Mouse (Mus musculus): ENCODE measurements around the gene Hdac5. TPM values are rescaled to one million over a fixed set of nuclear protein-coding genes. Genes with fewer than 3 reads are reported as not detected.
A peak's percentile ranks its signal among the peaks of the same experiment; 100 is the strongest.

Hdac5 gene
- polyA plus RNA-seq, 1 experiment from 2014 or later = 104 TPM

DNA sequence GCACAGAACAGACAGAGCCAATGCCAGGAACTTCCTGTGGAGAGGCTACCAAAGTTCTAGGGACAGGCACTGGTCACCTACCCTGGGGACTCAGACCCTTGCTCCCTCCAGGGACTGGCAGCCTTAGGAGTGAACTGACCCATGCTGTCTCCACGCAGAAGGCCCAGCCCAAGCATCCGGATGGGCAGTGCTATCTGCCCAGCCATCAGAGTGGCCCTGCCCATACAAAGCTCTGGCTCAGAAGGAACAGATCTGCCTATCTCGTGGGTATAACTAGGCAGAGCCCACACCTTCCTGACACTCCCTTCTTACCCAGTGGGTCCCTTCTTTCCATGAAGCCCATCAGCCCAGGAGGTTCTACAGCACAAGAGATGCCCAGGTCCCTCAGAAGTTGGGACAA, 19.8 kb downstream of the Hdac5 start:
- Histone ChIP-seq H3K4me1 (peaks cover 52% of the 10 kb centered on the region), H3K9me3 (no peaks in the 10 kb centered on the region), H3K4me2 (replicated peaks) (no peak overlapping the region), H3K27me3 (replicated peaks) (no peaks in the 10 kb centered on the region; the same call in 1 of the 2 replicates), H3K4me3 (no peak overlapping the region), H3K27ac (no peak overlapping the region), H3K9ac (no peak overlapping the region), H3K36me3 (peaks cover 25% of the 10 kb centered on the region)
- WGBS = 74% methylated on average over 3 of the region's 3 CpGs
- ATAC-seq (ENCODE audit: low FRiP score, low read depth) = no peak

DNA sequence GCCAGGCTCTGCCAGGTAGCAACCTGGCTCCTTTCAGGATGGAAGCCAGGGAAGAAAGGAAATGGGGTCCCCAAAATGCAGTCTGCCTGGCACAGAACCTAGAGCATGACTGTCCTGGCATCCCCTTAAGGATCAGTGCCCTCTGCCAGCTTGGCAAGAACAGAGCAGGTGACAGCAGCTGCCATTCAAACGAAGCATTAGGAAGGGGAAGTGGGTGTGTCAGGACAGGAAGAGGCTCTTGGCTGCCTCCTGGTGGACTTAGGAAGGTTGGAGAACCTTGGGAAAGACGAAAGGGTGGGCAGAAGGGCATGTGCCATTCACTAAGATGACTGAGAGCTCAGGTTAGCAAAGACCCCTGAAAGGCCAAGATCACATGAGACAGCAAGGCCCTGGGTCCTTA, 20.2 kb downstream of the Hdac5 start:
- no peak overlapping the region for H3K4me3 ChIP-seq
- no peak overlapping the region for H3K27ac ChIP-seq
- peaks cover 29% of the 10 kb centered on the region for H3K36me3 ChIP-seq
- no peak for ATAC-seq (ENCODE audit: low FRiP score, low read depth)
- no peaks in the 10 kb centered on the region for H3K9me3 ChIP-seq
- H3K27me3 ChIP-seq (replicated peaks) = no peaks in the 10 kb centered on the region; the same call in 1 of the 2 replicates
- 24% methylated on average over 2 of the region's 2 CpGs for WGBS
- H3K4me1 ChIP-seq = peaks cover 48% of the 10 kb centered on the region
- H3K4me2 ChIP-seq (replicated peaks) = no peak overlapping the region
- H3K9ac ChIP-seq = no peak overlapping the region

DNA sequence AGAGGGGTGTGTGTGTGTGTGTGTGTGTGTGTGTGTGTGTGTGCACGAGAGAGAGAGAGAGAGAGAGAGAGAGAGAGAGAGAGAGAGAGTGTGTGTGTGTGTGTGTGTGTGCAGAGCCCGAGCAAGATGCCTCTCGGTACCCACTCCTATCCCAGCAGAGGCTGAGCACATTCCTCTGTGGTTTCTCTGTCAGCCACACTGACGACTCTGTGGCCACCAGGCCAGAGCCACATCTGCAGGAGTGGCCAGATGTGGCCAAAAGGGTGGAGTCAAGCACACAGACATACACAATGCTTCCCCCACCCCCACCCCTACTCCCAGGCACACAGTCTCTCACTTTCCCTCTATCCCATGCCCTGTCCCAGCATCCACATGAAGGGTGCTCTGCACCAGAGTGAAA, 21.1 kb downstream of the Hdac5 start:
- Histone ChIP-seq H3K36me3 (peaks cover 38% of the 10 kb centered on the region), H3K4me1 (peaks cover 39% of the 10 kb centered on the region), H3K27me3 (replicated peaks) (no peaks in the 10 kb centered on the region; the same call in 1 of the 2 replicates), H3K9me3 (no peaks in the 10 kb centered on the region), H3K4me3 (no peak overlapping the region), H3K27ac (no peak overlapping the region), H3K9ac (no peak overlapping the region), H3K4me2 (replicated peaks) (no peak overlapping the region)
- 55% methylated on average over 4 of the region's 4 CpGs for WGBS
- ATAC-seq (ENCODE audit: low FRiP score, low read depth) = no peak

DNA sequence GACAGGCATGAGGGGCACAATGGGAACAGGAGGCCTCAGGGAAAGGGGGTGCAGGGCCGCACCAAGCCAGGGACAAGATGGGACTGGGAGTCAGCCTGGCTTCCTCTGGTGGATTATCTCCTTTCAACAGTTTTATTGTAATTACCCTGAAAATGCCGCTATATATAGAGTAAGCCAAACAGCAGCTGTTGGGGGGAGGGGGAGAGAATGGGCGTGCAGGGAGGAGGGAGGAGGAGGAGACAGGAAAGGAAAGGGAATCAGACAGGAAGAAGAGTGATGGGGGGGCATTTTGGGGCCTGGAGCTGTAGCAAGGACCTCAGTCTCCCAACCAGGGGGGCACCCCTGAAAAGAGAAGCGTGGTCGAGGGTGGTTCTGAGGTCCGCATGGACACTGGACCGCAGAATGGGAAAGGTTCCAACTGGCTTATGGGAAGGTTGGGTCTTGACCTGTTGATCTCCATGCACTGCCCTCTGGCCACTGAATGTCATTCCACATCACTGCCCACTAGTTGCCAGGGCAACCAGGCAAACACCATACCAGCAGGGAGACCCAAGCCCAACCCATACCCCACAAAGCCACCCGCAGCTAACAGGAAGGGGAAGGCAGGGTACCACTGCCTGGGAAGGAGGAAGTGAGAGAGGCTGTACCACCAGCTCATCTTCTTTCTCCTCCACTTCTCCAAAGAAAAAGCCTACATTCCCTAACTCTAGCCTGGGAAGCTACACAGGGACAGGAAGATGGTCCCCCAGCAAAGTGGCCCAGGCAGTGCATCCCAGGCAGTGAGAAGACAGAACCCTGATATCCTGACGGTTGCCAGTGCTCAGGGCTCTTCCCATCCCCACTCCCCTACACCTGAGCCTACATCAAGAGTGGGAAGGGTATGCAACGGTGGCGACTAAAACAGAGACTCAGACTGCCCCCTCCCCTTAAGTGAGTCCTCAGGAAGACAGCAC, 21.9 kb downstream of the Hdac5 start:
- H3K27me3 ChIP-seq (replicated peaks) = no peaks in the 10 kb centered on the region; the same call in 1 of the 2 replicates
- H3K27ac ChIP-seq = no peak overlapping the region
- peaks cover 44% of the 10 kb centered on the region for H3K36me3 ChIP-seq
- ATAC-seq (ENCODE audit: low FRiP score, low read depth) = no peak
- peaks cover 39% of the 10 kb centered on the region for H3K4me1 ChIP-seq
- H3K9me3 ChIP-seq = no peaks in the 10 kb centered on the region
- H3K9ac ChIP-seq = no peak overlapping the region
- H3K4me3 ChIP-seq = no peak overlapping the region
- WGBS = 28% methylated on average over 11 of the region's 11 CpGs
- 0 out of 2 replicates have a peak overlapping the region, but pooled peaks have one; percentile 20 for H3K4me2 ChIP-seq (replicated peaks)

DNA sequence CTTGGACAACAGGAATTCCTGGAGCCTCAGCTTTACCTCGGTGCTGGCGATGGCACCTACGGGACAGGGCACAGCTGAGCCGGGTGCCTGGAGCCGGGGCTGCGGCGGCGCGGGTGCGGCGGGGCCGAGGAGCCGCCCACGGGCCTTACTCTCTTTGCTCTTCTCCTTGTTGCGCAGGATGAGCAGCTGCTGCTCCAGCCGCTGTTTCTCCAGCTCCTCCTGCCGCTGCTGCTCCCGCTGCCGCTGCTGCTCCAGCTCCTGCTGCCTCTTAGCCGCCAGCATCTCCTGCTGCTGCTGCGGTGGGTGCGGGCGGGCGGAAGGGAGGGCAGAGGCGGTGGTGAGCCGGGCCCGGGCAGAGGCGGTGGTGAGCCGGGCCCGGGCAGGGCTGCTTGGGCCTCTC, 23.5 kb downstream of the Hdac5 start:
- no peak overlapping the region for H3K4me3 ChIP-seq
- ATAC-seq (ENCODE audit: low FRiP score, low read depth) = no peak
- peaks cover 32% of the 10 kb centered on the region for H3K4me1 ChIP-seq
- H3K4me2 ChIP-seq (replicated peaks) = no peak overlapping the region
- WGBS = 57% methylated on average over 30 of the region's 30 CpGs
- H3K9me3 ChIP-seq = no peaks in the 10 kb centered on the region
- no peak overlapping the region for H3K27ac ChIP-seq
- H3K36me3 ChIP-seq = peaks cover 54% of the 10 kb centered on the region
- H3K27me3 ChIP-seq (replicated peaks) = no peaks in the 10 kb centered on the region; the same call in 1 of the 2 replicates
- 0 out of 2 replicates have a peak overlapping the region, but pooled peaks have one; percentile 35 for H3K9ac ChIP-seq

DNA sequence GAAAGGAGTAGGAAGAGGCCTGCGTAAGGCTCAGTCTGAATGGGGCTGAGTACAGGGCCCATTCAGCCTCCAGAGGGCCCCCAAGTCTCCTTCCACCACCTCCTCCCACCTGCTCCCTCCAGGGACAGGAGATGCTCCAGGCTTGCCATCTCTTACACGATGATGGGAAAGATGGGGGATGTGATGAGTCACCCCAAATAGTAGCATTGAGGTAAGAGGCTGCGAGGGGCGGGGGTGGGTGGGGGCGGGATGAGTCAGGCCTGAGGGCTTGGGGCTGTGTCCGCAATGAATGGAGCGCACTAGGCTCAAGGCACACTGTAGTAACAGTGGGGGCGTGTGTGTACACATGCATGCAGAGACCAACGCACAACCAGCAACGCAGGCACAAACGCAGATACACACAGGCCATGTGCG, 28.6 kb downstream of the Hdac5 start:
- no peak overlapping the region for H3K9ac ChIP-seq
- H3K27ac ChIP-seq = no peak overlapping the region
- WGBS = 79% methylated on average over 12 of the region's 12 CpGs
- no peak overlapping the region for H3K4me3 ChIP-seq
- no peaks in the 10 kb centered on the region for H3K27me3 ChIP-seq (replicated peaks)
- peaks cover 2% of the 10 kb centered on the region; the same call in 1 of the 2 replicates for H3K4me1 ChIP-seq
- ATAC-seq (ENCODE audit: low FRiP score, low read depth) = no peak
- H3K4me2 ChIP-seq (replicated peaks) = no peak overlapping the region
- no peaks in the 10 kb centered on the region for H3K9me3 ChIP-seq
- H3K36me3 ChIP-seq = peaks cover 97% of the 10 kb centered on the region

DNA sequence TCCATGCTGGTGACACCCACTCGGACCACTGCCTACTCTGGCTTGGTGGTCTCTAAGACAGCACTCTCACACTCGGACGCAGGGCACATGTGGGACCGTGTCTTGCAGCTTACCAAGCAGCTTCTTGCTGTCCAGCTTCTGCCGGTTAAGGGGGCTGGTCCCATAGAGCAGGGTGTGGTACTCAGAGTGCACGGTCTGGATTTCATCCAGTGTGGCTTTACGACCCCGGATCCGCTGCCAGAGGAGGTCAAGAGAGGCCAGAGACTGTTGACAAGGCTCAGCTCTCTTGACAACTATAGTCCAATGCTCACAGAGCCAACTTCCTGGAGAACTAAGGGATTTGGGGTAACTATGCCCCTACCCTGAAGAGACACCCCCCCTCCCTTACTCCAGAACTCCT, 30.1 kb downstream of the Hdac5 start:
- ATAC-seq (ENCODE audit: low FRiP score, low read depth) = no peak

DNA sequence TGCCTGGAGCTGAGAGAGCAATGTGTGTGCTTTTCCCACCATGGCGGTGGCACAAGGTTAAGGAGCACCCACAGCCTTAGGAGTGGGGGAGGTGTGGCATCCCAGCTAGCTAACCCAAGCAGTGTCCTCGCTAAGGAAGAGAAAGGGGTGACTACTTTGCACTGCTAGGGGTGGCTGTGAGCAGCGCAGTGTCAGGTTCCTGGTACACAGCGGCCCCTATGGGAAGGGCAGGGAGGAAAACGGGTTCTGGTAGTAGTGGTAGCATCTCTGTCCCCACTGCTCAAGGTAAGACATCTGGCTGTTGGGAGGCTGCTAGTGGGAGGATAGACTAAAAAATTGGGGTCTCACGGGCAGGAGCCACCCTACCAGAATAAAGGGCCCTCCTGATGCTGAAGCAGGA, 31.7 kb downstream of the Hdac5 start:
- H3K4me3 ChIP-seq = no peak overlapping the region
- H3K9me3 ChIP-seq = no peaks in the 10 kb centered on the region
- no peak overlapping the region for H3K9ac ChIP-seq
- no peak for ATAC-seq (ENCODE audit: low FRiP score, low read depth)
- H3K4me2 ChIP-seq (replicated peaks) = no peak overlapping the region
- WGBS = 71% methylated on average over 6 of the region's 6 CpGs
- H3K36me3 ChIP-seq = peaks cover 94% of the 10 kb centered on the region
- no peaks in the 10 kb centered on the region for H3K27me3 ChIP-seq (replicated peaks)
- no peaks in the 10 kb centered on the region; the same call in 1 of the 2 replicates for H3K4me1 ChIP-seq
- no peak overlapping the region for H3K27ac ChIP-seq

More for the DNA sequence above, 30.1 kb downstream of the Hdac5 start:
- Histone ChIP-seq H3K36me3 (peaks cover 97% of the 10 kb centered on the region), H3K27ac (no peak overlapping the region), H3K4me1 (no peaks in the 10 kb centered on the region; the same call in 1 of the 2 replicates), H3K4me2 (replicated peaks) (no peak overlapping the region), H3K9me3 (no peaks in the 10 kb centered on the region), H3K9ac (no peak overlapping the region), H3K4me3 (no peak overlapping the region), H3K27me3 (replicated peaks) (no peaks in the 10 kb centered on the region)
- 78% methylated on average over 9 of the region's 9 CpGs for WGBS

DNA sequence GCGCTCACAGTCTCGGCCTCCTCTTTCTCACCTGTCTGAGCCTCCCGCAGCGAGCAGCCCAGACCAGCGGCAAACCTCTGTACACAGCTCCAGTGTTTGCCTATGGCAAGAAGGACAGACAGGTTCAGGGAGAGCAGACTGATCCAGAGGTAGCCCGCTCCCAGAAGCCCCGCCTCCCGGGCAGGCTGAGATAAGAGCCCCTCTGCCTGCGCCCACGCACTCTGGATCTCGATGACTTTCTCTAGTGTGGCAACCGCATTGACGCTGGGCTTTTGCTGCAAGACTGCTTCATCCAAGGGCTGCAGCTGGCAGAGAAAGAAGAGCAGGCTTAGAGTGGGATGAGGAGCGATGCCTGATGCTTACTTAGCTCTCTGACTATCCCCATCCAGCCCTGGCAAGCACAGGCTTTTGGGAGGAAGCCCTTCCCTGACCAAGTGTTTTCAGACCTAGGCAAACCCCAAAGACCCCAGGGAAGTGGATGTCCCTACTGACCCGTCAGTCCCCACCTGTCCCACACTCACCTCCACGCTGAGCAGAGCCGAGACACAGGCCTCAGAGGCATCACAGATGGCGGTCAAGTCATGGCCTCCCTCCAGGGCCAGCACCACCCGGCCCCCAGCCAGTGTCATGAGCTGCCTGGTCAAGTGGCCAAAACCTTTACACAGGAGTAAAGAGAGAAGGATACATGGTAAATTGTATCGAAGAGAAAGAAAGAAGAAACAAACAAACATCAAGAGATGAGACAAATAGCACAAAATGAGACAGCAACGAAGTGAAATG, 33.8 kb downstream of the Hdac5 start:
- Histone ChIP-seq H3K27ac (no peak overlapping the region), H3K9ac (no peak overlapping the region), H3K4me3 (no peak overlapping the region), H3K36me3 (peaks cover 89% of the 10 kb centered on the region), H3K9me3 (no peaks in the 10 kb centered on the region), H3K27me3 (replicated peaks) (no peaks in the 10 kb centered on the region), H3K4me1 (0 out of 2 replicates have a peak, but pooled peaks cover 2% of the 10 kb centered on the region), H3K4me2 (replicated peaks) (no peak overlapping the region)
- WGBS = 87% methylated on average over 21 of the region's 21 CpGs
- no peak for ATAC-seq (ENCODE audit: low FRiP score, low read depth)

DNA sequence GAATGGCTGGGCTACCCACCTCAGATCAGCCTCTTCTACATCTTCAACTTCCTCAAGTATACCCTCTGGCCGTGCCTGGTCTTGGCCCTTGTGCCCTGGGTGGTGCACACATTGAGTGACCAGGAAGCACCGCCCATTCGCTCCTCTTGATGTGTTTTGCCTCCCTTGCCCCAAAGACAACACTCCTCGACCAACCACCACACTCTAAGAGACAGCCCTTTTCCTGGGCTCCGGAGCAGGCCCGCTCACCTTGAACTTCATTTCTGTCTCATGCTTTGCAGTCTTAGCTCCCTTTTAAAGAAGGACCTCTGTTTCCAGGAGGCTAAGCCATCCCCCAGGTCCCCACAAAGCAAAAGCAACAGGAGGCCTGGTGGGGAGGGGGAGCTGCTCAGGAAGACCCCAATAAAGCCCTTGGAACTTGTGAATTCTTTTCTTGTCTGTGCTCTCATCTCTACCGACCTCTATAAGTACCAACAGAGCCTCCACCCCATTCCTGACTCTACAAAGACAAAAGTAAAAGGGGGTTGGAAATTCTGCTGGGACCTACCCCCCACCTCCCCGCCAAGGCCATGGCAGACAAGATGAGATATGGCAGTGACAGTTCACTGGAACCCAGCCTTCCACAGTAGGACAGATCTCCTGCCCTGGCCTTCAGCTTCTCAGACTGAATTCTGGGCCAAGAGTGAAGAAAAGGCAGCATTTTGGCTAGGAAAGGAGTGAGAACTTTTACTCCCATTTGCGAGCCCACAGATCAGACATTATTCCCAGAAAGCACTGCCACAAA, 36.1 kb downstream of the Hdac5 start:
- H3K27ac ChIP-seq = no peak overlapping the region
- no peaks in the 10 kb centered on the region for H3K27me3 ChIP-seq (replicated peaks)
- peaks cover 66% of the 10 kb centered on the region for H3K36me3 ChIP-seq
- H3K4me2 ChIP-seq (replicated peaks) = no peak overlapping the region
- no peak for ATAC-seq (ENCODE audit: low FRiP score, low read depth)
- H3K9me3 ChIP-seq = no peaks in the 10 kb centered on the region
- no peak overlapping the region for H3K4me3 ChIP-seq
- peaks cover 21% of the 10 kb centered on the region for H3K4me1 ChIP-seq
- 72% methylated on average over 9 of the region's 9 CpGs for WGBS
- no peak overlapping the region for H3K9ac ChIP-seq

DNA sequence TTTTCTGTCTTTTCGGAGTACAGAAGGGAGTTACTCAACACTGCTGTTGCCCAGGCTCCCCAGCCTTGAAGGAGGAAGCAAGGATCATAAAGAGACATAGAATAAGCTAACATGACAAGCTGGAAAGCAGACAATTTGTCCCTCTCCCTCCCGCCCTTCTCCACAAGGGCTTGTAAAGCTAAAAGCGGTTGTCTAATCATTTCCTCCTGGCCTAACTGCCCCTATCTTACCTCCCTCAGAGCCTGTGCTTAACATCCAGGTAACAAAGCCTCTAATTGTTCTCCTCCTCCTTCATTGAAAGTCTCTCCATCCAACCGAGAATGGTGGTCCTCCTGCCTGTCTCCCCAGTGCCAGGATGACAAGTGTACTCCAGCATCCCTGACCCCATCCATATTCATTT, 39.1 kb downstream of the Hdac5 start:
- Histone ChIP-seq H3K9me3 (no peaks in the 10 kb centered on the region), H3K27ac (no peak overlapping the region), H3K4me1 (peaks cover 21% of the 10 kb centered on the region), H3K27me3 (replicated peaks) (no peaks in the 10 kb centered on the region), H3K4me2 (replicated peaks) (peak overlapping the region; percentile 63), H3K4me3 (no peak overlapping the region), H3K9ac (no peak overlapping the region; the same call in 1 of the 2 replicates), H3K36me3 (peaks cover 36% of the 10 kb centered on the region)
- WGBS = 27% methylated on average over 4 of the region's 4 CpGs
- ATAC-seq (ENCODE audit: low FRiP score, low read depth) = no peak
